Mouse (Mus musculus): ENCODE data around the gene Galm. TPM values are rescaled to one million over a fixed set of nuclear protein-coding genes. Genes with fewer than 3 reads are reported as not detected.

Galm gene
- polyA plus RNA-seq, 1 experiment from 2014 or later, result 2.2 TPM

- DNase-seq (ENCODE audit: low spot score) (no peak), ATAC-seq (ENCODE audit: low FRiP score) (no peak)
- H3K27me3 ChIP-seq (ENCODE audit: control insufficient read depth, insufficient read depth, low read length), result no peaks in the 10 kb centered on the region
- H3K9me3 ChIP-seq (ENCODE audit: control insufficient read depth, low read length), result no peaks in the 10 kb centered on the region
- no peak overlapping the region for H3K4me2 ChIP-seq (replicated peaks)
- H3K4me3 ChIP-seq (replicated peaks; ENCODE audit: low read length), result no peak overlapping the region
- 88% methylated on average over 5 of the region's 5 CpGs for WGBS
- H3K4me1 ChIP-seq (replicated peaks; ENCODE audit: control insufficient read depth, insufficient read depth, low read length), result 0 out of 2 replicates have a peak, but pooled peaks cover 6% of the 10 kb centered on the region
- no peak overlapping the region for H3K27ac ChIP-seq
- no peaks in the 10 kb centered on the region for H3K36me3 ChIP-seq (replicated peaks; ENCODE audit: control insufficient read depth, insufficient read depth)
- no peak overlapping the region for H3K9ac ChIP-seq
Measured at GRCm38 (mm10) chr17:80124985-80125750, 2.1 kb upstream of the Galm start.

- Histone ChIP-seq H3K4me3 (replicated peaks; ENCODE audit: low read length) (no peak overlapping the region), H3K9ac (no peak overlapping the region), H3K4me2 (replicated peaks) (no peak overlapping the region), H3K4me1 (replicated peaks; ENCODE audit: control insufficient read depth, insufficient read depth, low read length) (0 out of 2 replicates have a peak, but pooled peaks cover 6% of the 10 kb centered on the region), H3K9me3 (ENCODE audit: control insufficient read depth, low read length) (no peaks in the 10 kb centered on the region), H3K27ac (no peak overlapping the region), H3K27me3 (ENCODE audit: control insufficient read depth, insufficient read depth, low read length) (no peaks in the 10 kb centered on the region), H3K36me3 (replicated peaks; ENCODE audit: control insufficient read depth, insufficient read depth) (no peaks in the 10 kb centered on the region)
- ATAC-seq (ENCODE audit: low FRiP score) (no peak), DNase-seq (ENCODE audit: low spot score) (no peak)
- WGBS, result 88% methylated on average over 6 of the region's 6 CpGs
Measured at GRCm38 (mm10) chr17:80126166-80126565, 1.1 kb upstream of the Galm start.

- Histone ChIP-seq H3K9ac (no peak overlapping the region), H3K4me1 (replicated peaks; ENCODE audit: control insufficient read depth, insufficient read depth, low read length) (0 out of 2 replicates have a peak, but pooled peaks cover 6% of the 10 kb centered on the region), H3K9me3 (ENCODE audit: control insufficient read depth, low read length) (no peaks in the 10 kb centered on the region), H3K4me2 (replicated peaks) (no peak overlapping the region), H3K4me3 (replicated peaks; ENCODE audit: low read length) (no peak overlapping the region), H3K27ac (no peak overlapping the region), H3K27me3 (ENCODE audit: control insufficient read depth, insufficient read depth, low read length) (no peaks in the 10 kb centered on the region), H3K36me3 (replicated peaks; ENCODE audit: control insufficient read depth, insufficient read depth) (no peaks in the 10 kb centered on the region)
- DNase-seq (ENCODE audit: low spot score) (no peak), ATAC-seq (ENCODE audit: low FRiP score) (no peak)
- 88% methylated on average over 13 of the region's 13 CpGs for WGBS
Measured at GRCm38 (mm10) chr17:80128476-80128990, 1.3 kb downstream of the Galm start.

GRCm38 (mm10) chr17:80129387-80129786 lies 2.1 kb downstream of the Galm start:
- Histone ChIP-seq H3K9ac (no peak overlapping the region), H3K4me3 (replicated peaks; ENCODE audit: low read length) (no peak overlapping the region), H3K36me3 (replicated peaks; ENCODE audit: control insufficient read depth, insufficient read depth) (no peaks in the 10 kb centered on the region), H3K27me3 (ENCODE audit: control insufficient read depth, insufficient read depth, low read length) (no peaks in the 10 kb centered on the region), H3K4me1 (replicated peaks; ENCODE audit: control insufficient read depth, insufficient read depth, low read length) (0 out of 2 replicates have a peak, but pooled peaks cover 6% of the 10 kb centered on the region), H3K27ac (no peak overlapping the region), H3K9me3 (ENCODE audit: control insufficient read depth, low read length) (no peaks in the 10 kb centered on the region), H3K4me2 (replicated peaks) (no peak overlapping the region)
- ATAC-seq (ENCODE audit: low FRiP score) (no peak), DNase-seq (ENCODE audit: low spot score) (no peak)
- 84% methylated on average over 4 of the region's 4 CpGs for WGBS

- no peak overlapping the region for H3K9ac ChIP-seq
- no peak overlapping the region for H3K4me3 ChIP-seq (replicated peaks; ENCODE audit: low read length)
- no peak overlapping the region for H3K4me2 ChIP-seq (replicated peaks)
- H3K27ac ChIP-seq, result no peak overlapping the region
- 0 out of 2 replicates have a peak, but pooled peaks cover 6% of the 10 kb centered on the region for H3K4me1 ChIP-seq (replicated peaks; ENCODE audit: control insufficient read depth, insufficient read depth, low read length)
- no peak for ATAC-seq (ENCODE audit: low FRiP score)
- 70% methylated on average over 9 of the region's 9 CpGs for WGBS
- H3K9me3 ChIP-seq (ENCODE audit: control insufficient read depth, low read length), result no peaks in the 10 kb centered on the region
- no peaks in the 10 kb centered on the region for H3K27me3 ChIP-seq (ENCODE audit: control insufficient read depth, insufficient read depth, low read length)
- H3K36me3 ChIP-seq (replicated peaks; ENCODE audit: control insufficient read depth, insufficient read depth), result no peaks in the 10 kb centered on the region
- DNase-seq (ENCODE audit: low spot score), result no peak
Measured at GRCm38 (mm10) chr17:80130718-80131430, 3.6 kb downstream of the Galm start.

- no peaks in the 10 kb centered on the region for H3K27me3 ChIP-seq (ENCODE audit: control insufficient read depth, insufficient read depth, low read length)
- no peak for DNase-seq (ENCODE audit: low spot score)
- 0 out of 2 replicates have a peak, but pooled peaks cover 6% of the 10 kb centered on the region for H3K4me1 ChIP-seq (replicated peaks; ENCODE audit: control insufficient read depth, insufficient read depth, low read length)
- no peak overlapping the region for H3K4me2 ChIP-seq (replicated peaks)
- H3K9ac ChIP-seq, result no peak overlapping the region
- H3K36me3 ChIP-seq (replicated peaks; ENCODE audit: control insufficient read depth, insufficient read depth), result no peaks in the 10 kb centered on the region
- no peaks in the 10 kb centered on the region for H3K9me3 ChIP-seq (ENCODE audit: control insufficient read depth, low read length)
- no peak for ATAC-seq (ENCODE audit: low FRiP score)
- 29% methylated on average over 1 of the region's 1 CpGs for WGBS
- H3K27ac ChIP-seq, result no peak overlapping the region
- no peak overlapping the region for H3K4me3 ChIP-seq (replicated peaks; ENCODE audit: low read length)
Measured at GRCm38 (mm10) chr17:80131431-80131766, 4.1 kb downstream of the Galm start.

GRCm38 (mm10) chr17:80131838-80132237 lies 4.6 kb downstream of the Galm start:
- H3K36me3 ChIP-seq (replicated peaks; ENCODE audit: control insufficient read depth, insufficient read depth), result no peaks in the 10 kb centered on the region

GRCm38 (mm10) chr17:80132502-80132901 lies 5.2 kb downstream of the Galm start:
- H3K27me3 ChIP-seq (ENCODE audit: control insufficient read depth, insufficient read depth, low read length), result no peaks in the 10 kb centered on the region
- H3K9ac ChIP-seq, result no peak overlapping the region
- 0 out of 2 replicates have a peak, but pooled peaks cover 3% of the 10 kb centered on the region for H3K4me1 ChIP-seq (replicated peaks; ENCODE audit: control insufficient read depth, insufficient read depth, low read length)
- no peak overlapping the region for H3K4me2 ChIP-seq (replicated peaks)
- H3K27ac ChIP-seq, result no peak overlapping the region
- 82% methylated on average over 4 of the region's 4 CpGs for WGBS
- no peaks in the 10 kb centered on the region for H3K9me3 ChIP-seq (ENCODE audit: control insufficient read depth, low read length)
- no peaks in the 10 kb centered on the region for H3K36me3 ChIP-seq (replicated peaks; ENCODE audit: control insufficient read depth, insufficient read depth)
- DNase-seq (ENCODE audit: low spot score) (no peak), ATAC-seq (ENCODE audit: low FRiP score) (no peak)
- no peak overlapping the region for H3K4me3 ChIP-seq (replicated peaks; ENCODE audit: low read length)

More at GRCm38 (mm10) chr17:80131838-80132237, 4.6 kb downstream of the Galm start:
- Histone ChIP-seq H3K27ac (no peak overlapping the region), H3K4me2 (replicated peaks) (no peak overlapping the region), H3K4me1 (replicated peaks; ENCODE audit: control insufficient read depth, insufficient read depth, low read length) (0 out of 2 replicates have a peak, but pooled peaks cover 6% of the 10 kb centered on the region), H3K27me3 (ENCODE audit: control insufficient read depth, insufficient read depth, low read length) (no peaks in the 10 kb centered on the region), H3K9me3 (ENCODE audit: control insufficient read depth, low read length) (no peaks in the 10 kb centered on the region), H3K4me3 (replicated peaks; ENCODE audit: low read length) (no peak overlapping the region), H3K9ac (no peak overlapping the region)
- DNase-seq (ENCODE audit: low spot score), result no peak
- 76% methylated on average over 7 of the region's 7 CpGs for WGBS
- no peak for ATAC-seq (ENCODE audit: low FRiP score)

GRCm38 (mm10) chr17:80138434-80139162 lies 11.3 kb downstream of the Galm start:
- no peaks in the 10 kb centered on the region for H3K27me3 ChIP-seq (ENCODE audit: control insufficient read depth, insufficient read depth, low read length)
- ATAC-seq (ENCODE audit: low FRiP score) (no peak), DNase-seq (ENCODE audit: low spot score) (no peak)
- no peaks in the 10 kb centered on the region for H3K4me1 ChIP-seq (replicated peaks; ENCODE audit: control insufficient read depth, insufficient read depth, low read length)
- no peak overlapping the region for H3K4me3 ChIP-seq (replicated peaks; ENCODE audit: low read length)
- H3K9ac ChIP-seq, result no peak overlapping the region
- H3K36me3 ChIP-seq (replicated peaks; ENCODE audit: control insufficient read depth, insufficient read depth), result no peaks in the 10 kb centered on the region
- no peak overlapping the region for H3K27ac ChIP-seq
- H3K9me3 ChIP-seq (ENCODE audit: control insufficient read depth, low read length), result no peaks in the 10 kb centered on the region
- WGBS, result 89% methylated on average over 17 of the region's 17 CpGs
- H3K4me2 ChIP-seq (replicated peaks), result no peak overlapping the region

Data from hindbrain, embryonic 14.5 days (tissue).